Mouse (Mus musculus) liver, embryonic 14.5 days (tissue): ENCODE results near the gene Serinc4.

Experiments used
- CTCF ChIP-seq: IDR thresholded peaks from 2 replicates; pipeline ENCODE4 v1.5.1; 2016; ENCODE audit warnings: antibody characterized with exemption, low read depth, control low read depth
- EP300 ChIP-seq: IDR thresholded peaks from 2 replicates; pipeline ENCODE4 v1.6.1; 2016; ENCODE audit warnings: antibody characterized with exemption, low read depth

DNA sequence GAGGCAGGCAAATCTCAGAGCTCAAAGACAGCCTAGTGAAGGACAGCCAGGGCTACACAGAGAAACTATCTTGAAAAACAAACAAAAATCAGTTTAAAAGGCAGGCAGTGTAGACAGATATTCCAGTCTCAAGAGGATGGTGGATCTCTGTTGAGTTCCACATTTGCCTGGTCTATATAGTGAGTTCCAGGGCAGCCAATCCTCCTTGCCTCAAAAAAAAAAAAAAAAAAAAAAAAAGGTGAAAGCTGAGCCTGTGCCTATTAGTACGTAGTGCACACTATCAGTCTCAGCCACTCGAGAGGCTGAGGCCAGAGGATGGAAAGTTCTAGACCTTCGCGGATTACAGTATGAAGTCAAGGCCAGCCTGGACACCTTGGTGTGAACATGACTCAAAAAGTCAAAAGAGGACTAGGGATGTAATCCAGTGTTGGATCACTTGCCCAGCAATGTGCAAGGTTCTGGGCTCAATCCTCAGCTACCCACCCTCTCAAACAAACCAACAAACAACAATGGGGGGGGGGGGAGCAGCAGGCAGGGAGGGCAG lies 43.7 kb downstream of the Serinc4 start:
- TF ChIP-seq CTCF = no peak
- TF ChIP-seq EP300 = no peak
